Mouse (Mus musculus) cerebellum, adult 2 months (tissue): ENCODE results near the gene Aox3.

Experiments used
- CTCF ChIP-seq: fragments of 200-500 bp; IDR thresholded peaks from 2 replicates; pipeline ENCODE4 v1.5.1; 2011; ENCODE audit warnings: low read depth, mild to moderate bottlenecking, control low read depth, low read length, moderate library complexity, borderline replicate concordance; ENCODE audit not compliant: insufficient read depth
- POLR2A ChIP-seq: fragments of 200-500 bp; IDR thresholded peaks from 2 replicates; pipeline ENCODE4 v1.6.1; 2011; ENCODE audit warnings: low read length, control low read depth, borderline replicate concordance; ENCODE audit not compliant: insufficient read depth

DNA sequence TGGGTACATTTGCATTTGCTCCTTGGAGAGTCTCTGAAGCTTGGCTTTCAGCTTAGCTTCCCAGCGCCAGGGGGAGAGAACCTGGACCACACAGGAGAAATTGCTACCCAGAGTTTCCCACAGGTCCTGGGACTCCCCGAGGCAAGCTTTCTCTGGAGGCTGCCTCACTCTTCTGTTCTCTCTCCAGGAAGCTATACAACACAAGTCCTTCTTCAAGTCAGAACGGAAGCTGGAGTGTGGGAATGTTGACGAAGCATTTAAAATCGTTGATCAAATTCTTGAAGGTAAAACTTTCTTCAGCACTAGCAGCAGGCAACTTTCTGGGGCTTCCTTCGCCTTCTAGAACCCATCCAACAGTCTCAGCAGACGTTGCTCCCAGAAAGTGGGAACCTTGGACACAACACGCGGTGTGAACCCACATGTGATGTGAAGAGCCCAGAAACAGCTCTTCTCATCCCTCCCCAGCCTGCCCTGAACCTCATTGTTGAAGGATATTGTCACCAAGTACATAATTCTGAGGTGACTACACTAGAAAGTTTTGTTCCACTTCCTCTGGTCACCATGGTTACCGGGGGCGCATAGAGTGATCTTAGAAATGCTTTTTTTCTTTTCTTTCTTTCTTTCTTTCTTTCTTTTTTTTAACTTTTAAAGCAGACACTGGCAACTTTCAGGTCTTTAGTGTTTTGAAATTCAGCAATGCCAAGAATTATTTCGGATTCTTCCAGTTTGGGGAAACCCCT is 39.8 kb upstream of the Aox3 start:
- TF ChIP-seq POLR2A (no peak), CTCF (no peak)
